Comparison of ENCODE assay signal across 16 mouse cellular contexts in genomic region chr1:118294826-118295225, GRCm38 (mm10). TPM values are rescaled to one million over a fixed set of nuclear protein-coding genes. Genes with fewer than 3 reads are reported as not detected.
A peak's percentile ranks its signal among the peaks of the same experiment; 100 is the strongest.
DNase-seq lines count a peak whose midpoint lies in the region; ATAC-seq and TF ChIP-seq lines count a peak whose summit lies in the region.
"Had no signal": no experiment of that assay in that cellular context is flagged by ENCODE, and none has a peak within 500 bp of the region (broad histone marks: within the 10 kb centered on the region; RNA-seq: fewer than 3 reads in every experiment).

No protein-coding gene starts in this region.

- H3K4me3 ChIP-seq in forebrain, embryonic 12.5 days (replicated peaks), result no peak overlapping the region
- no peak overlapping the region for H3K4me3 ChIP-seq in forebrain, embryonic 10.5 days
- no peak overlapping the region for H3K4me3 ChIP-seq in lung, postnatal 0 days (ENCODE audit: low read depth, low read length)
- H3K4me3 ChIP-seq: hindbrain, embryonic 15.5 days; left cerebral cortex, adult 2 months; megakaryocyte, embryonic 14.5 days; neural tube, embryonic 12.5 days had no signal

- WGBS in forebrain, embryonic 12.5 days, result 71% methylated on average over 5 of the region's 5 CpGs
- 84% methylated on average over 5 of the region's 5 CpGs for WGBS in forebrain, embryonic 10.5 days
- WGBS in lung, postnatal 0 days, result 23% methylated on average over 5 of the region's 5 CpGs

- H3K4me2 ChIP-seq in forebrain, embryonic 12.5 days, result no peak overlapping the region
- H3K4me2 ChIP-seq in lung, postnatal 0 days (replicated peaks; ENCODE audit: low read depth, low read length), result no peak overlapping the region
- H3K4me2 ChIP-seq: hindbrain, embryonic 15.5 days; liver, embryonic 11.5 days; neural tube, embryonic 12.5 days had no signal

- H3K36me3 ChIP-seq in forebrain, embryonic 12.5 days (replicated peaks), result peaks cover 56% of the 10 kb centered on the region
- H3K36me3 ChIP-seq in forebrain, embryonic 10.5 days (replicated peaks), result peaks cover 59% of the 10 kb centered on the region
- H3K36me3 ChIP-seq in lung, postnatal 0 days (ENCODE audit: insufficient read depth, low read length), result no peaks in the 10 kb centered on the region; the same call in 1 of the 2 replicates

- H3K9me3 ChIP-seq in forebrain, embryonic 12.5 days, result no peaks in the 10 kb centered on the region
- H3K9me3 ChIP-seq in forebrain, embryonic 10.5 days, result no peaks in the 10 kb centered on the region
- no peaks in the 10 kb centered on the region for H3K9me3 ChIP-seq in lung, postnatal 0 days (ENCODE audit: low read length)
- H3K9me3 ChIP-seq: hindbrain, embryonic 15.5 days; megakaryocyte, embryonic 14.5 days; neural tube, embryonic 12.5 days had no signal

- no peaks in the 10 kb centered on the region for H3K27me3 ChIP-seq in forebrain, embryonic 12.5 days
- H3K27me3 ChIP-seq in forebrain, embryonic 10.5 days (ENCODE audit: poor library complexity, severe bottlenecking), result no peaks in the 10 kb centered on the region
- H3K27me3 ChIP-seq in lung, postnatal 0 days (replicated peaks; ENCODE audit: insufficient read depth, low read length), result no peaks in the 10 kb centered on the region
- H3K27me3 ChIP-seq: hindbrain, embryonic 15.5 days; megakaryocyte, embryonic 14.5 days; neural tube, embryonic 12.5 days had no signal

- no peak for ATAC-seq in forebrain, embryonic 12.5 days (ENCODE audit: low FRiP score)
- ATAC-seq in lung, postnatal 0 days, result peak; percentile 70
- no peak for ATAC-seq in megakaryocyte, adult 5-6 weeks (ENCODE audit: poor library complexity, severe bottlenecking)

- 0 out of 2 replicates have a peak overlapping the region, but pooled peaks have one; percentile 19 for H3K27ac ChIP-seq in forebrain, embryonic 12.5 days
- no peak overlapping the region for H3K27ac ChIP-seq in forebrain, embryonic 10.5 days
- peak overlapping the region; percentile 57; the same call in 1 of the 2 replicates for H3K27ac ChIP-seq in lung, postnatal 0 days (ENCODE audit: low read length)
- H3K27ac ChIP-seq: hindbrain, embryonic 15.5 days; left cerebral cortex, adult 2 months; neural tube, embryonic 12.5 days had no signal

- H3K4me1 ChIP-seq in forebrain, embryonic 12.5 days, result 0 out of 2 replicates have a peak, but pooled peaks cover 4% of the 10 kb centered on the region
- no peaks in the 10 kb centered on the region for H3K4me1 ChIP-seq in forebrain, embryonic 10.5 days
- H3K4me1 ChIP-seq in lung, postnatal 0 days (ENCODE audit: insufficient read depth, low read depth, low read length), result peaks cover 5% of the 10 kb centered on the region; the same call in 1 of the 2 replicates
- H3K4me1 ChIP-seq: hindbrain, embryonic 15.5 days; neural tube, embryonic 12.5 days had no signal

- peak; percentile 55 for TF ChIP-seq EP300 in lung, postnatal 0 days (IDR thresholded peaks at IDR 0.05)

- no peak overlapping the region for H3K9ac ChIP-seq in forebrain, embryonic 12.5 days
- no peak overlapping the region for H3K9ac ChIP-seq in lung, postnatal 0 days (replicated peaks; ENCODE audit: low read depth)
- H3K9ac ChIP-seq: hindbrain, embryonic 15.5 days; neural tube, embryonic 12.5 days had no signal

- DNase-seq in forebrain, embryonic 10.5 days (ENCODE audit: extremely low spot score, low spot score), result no peak
- peak; percentile 41 to 48 for DNase-seq in right cerebral cortex, postnatal 10 days (ENCODE audit: low spot score in 2 of 2)
- DNase-seq in right cerebral cortex, adult 2 months (ENCODE audit: low spot score in 2 of 2), result no peak
- peak; percentile 77 for DNase-seq in lung, postnatal 0 days (ENCODE audit: low spot score)
- DNase-seq in testis, postnatal 10 days (ENCODE audit: low spot score), result no peak
- no peak for DNase-seq in embryo, embryonic 9.5 days (ENCODE audit: extremely low spot score)
- DNase-seq: adrenal gland, postnatal 25 days; cerebellum, adult 11 months; gastrocnemius, postnatal 25 days had no signal

- TF ChIP-seq CTCF in lung, postnatal 0 days (IDR thresholded peaks at IDR 0.05), result no peak

RNA-seq across cellular contexts. Expression of gene Tsn, which starts 16.7 kb away (rescaled TPM):
- polyA plus RNA-seq in forebrain, embryonic 12.5 days (2016; fragmentation: Nextera tagmentation; extraction: Ambion mirVana), result 433 and 438 TPM in 2 replicates
- 395 and 413 TPM in 2 replicates for polyA plus RNA-seq in forebrain, embryonic 10.5 days (2016; fragmentation: Nextera tagmentation; extraction: Ambion mirVana)
- polyA plus RNA-seq in lung, postnatal 0 days (2015; fragmentation: Nextera tagmentation; extraction: Ambion mirVana), result 226 and 232 TPM in 2 replicates
- 44.7 and 48.5 TPM in 2 replicates for total RNA-seq in megakaryocyte, adult 5-6 weeks (2015)
- total RNA-seq in megakaryocyte, adult 5-6 weeks (2017), result 35.7 and 43.1 TPM in 2 replicates

RNA-seq across cellular contexts. Expression of gene Nifk, which starts 26.8 kb away (rescaled TPM):
- 80.1 and 80.8 TPM in 2 replicates for polyA plus RNA-seq in forebrain, embryonic 12.5 days (2016; fragmentation: Nextera tagmentation; extraction: Ambion mirVana)
- polyA plus RNA-seq in forebrain, embryonic 10.5 days (2016; fragmentation: Nextera tagmentation; extraction: Ambion mirVana), result 108 and 113 TPM in 2 replicates
- 30.7 and 32.4 TPM in 2 replicates for polyA plus RNA-seq in lung, postnatal 0 days (2015; fragmentation: Nextera tagmentation; extraction: Ambion mirVana)
- 54.6 and 61.2 TPM in 2 replicates for total RNA-seq in megakaryocyte, adult 5-6 weeks (2015)
- total RNA-seq in megakaryocyte, adult 5-6 weeks (2017), result 51.1 and 64.4 TPM in 2 replicates

Comparison
In these comparisons a context has a peak if more than half of its experiments do, and no peak if none do; other contexts are left out.
1. DNase-seq: peak in right cerebral cortex, postnatal 10 days (2 of 2) and lung, postnatal 0 days (single experiment); none in forebrain, embryonic 10.5 days (single experiment), right cerebral cortex, adult 2 months (0 of 2), testis, postnatal 10 days (single experiment) and embryo, embryonic 9.5 days (single experiment).